Mouse (Mus musculus): ENCODE measurements at regions not wholly inside any gene's neighbourhood (a gene's known extent, or its start where the extent isn't known, plus 50 kb on each side); places are given as distances from the start of the nearest gene placed in this dataset.

- Histone ChIP-seq H3K27me3 (ENCODE audit: insufficient read depth, low read length) (no peaks in the 10 kb centered on the region), H3K9me3 (ENCODE audit: low read length) (peaks cover 8% of the 10 kb centered on the region), H3K36me3 (ENCODE audit: insufficient read depth, low read length) (no peaks in the 10 kb centered on the region), H3K4me1 (replicated peaks; ENCODE audit: low read depth, low read length) (no peaks in the 10 kb centered on the region), H3K4me3 (replicated peaks; ENCODE audit: low read length) (no peak overlapping the region)
- TF ChIP-seq POU5F1 (IDR thresholded peaks at IDR 0.05; ENCODE audit: borderline replicate concordance, low read length) (no peak), NANOG (IDR thresholded peaks at IDR 0.05; ENCODE audit: borderline replicate concordance, low read length) (no peak), CTCF (conservative IDR thresholded peaks at IDR 0.05; ENCODE audit: low read length) (no peak)
Observed at GRCm38 (mm10) chr3:131785524-131785923, 221.0 kb downstream of the Papss1 start.

- H3K36me3 ChIP-seq (ENCODE audit: insufficient read depth, low read length): no peaks in the 10 kb centered on the region
- peaks cover 8% of the 10 kb centered on the region for H3K9me3 ChIP-seq (ENCODE audit: low read length)
- no peak overlapping the region for H3K4me3 ChIP-seq (replicated peaks; ENCODE audit: low read length)
- no peaks in the 10 kb centered on the region for H3K27me3 ChIP-seq (ENCODE audit: insufficient read depth, low read length)
- TF ChIP-seq NANOG (IDR thresholded peaks at IDR 0.05; ENCODE audit: borderline replicate concordance, low read length) (no peak), POU5F1 (IDR thresholded peaks at IDR 0.05; ENCODE audit: borderline replicate concordance, low read length) (no peak), CTCF (conservative IDR thresholded peaks at IDR 0.05; ENCODE audit: low read length) (no peak)
- H3K4me1 ChIP-seq (replicated peaks; ENCODE audit: low read depth, low read length): no peaks in the 10 kb centered on the region
Observed at GRCm38 (mm10) chr3:131788321-131788720, 223.8 kb downstream of the Papss1 start.

DNA sequence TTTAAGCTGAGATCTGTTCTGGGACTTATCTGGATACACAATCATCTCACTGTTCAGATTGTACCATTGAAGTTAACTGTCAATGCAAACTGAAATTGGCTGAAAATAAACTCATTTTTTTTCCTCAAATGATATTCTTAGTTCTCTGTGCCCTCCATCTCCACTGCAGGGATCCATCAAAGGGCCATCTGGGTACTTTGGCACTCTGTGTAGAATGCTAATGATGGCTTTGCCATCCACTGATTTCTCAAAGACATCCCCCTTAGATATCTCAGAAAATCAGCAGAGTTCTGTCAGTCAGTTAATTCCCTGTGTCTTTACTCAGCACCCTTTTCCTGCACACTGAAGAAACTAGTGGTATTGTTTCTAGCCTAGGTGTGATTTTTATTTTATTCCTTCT is 224.6 kb downstream of the Papss1 start:
- H3K27me3 ChIP-seq (ENCODE audit: insufficient read depth, low read length): no peaks in the 10 kb centered on the region
- no peaks in the 10 kb centered on the region for H3K36me3 ChIP-seq (ENCODE audit: insufficient read depth, low read length)
- peaks cover 8% of the 10 kb centered on the region for H3K9me3 ChIP-seq (ENCODE audit: low read length)
- H3K4me3 ChIP-seq (replicated peaks; ENCODE audit: low read length): no peak overlapping the region
- H3K4me1 ChIP-seq (replicated peaks; ENCODE audit: low read depth, low read length): no peaks in the 10 kb centered on the region
- TF ChIP-seq CTCF (conservative IDR thresholded peaks at IDR 0.05; ENCODE audit: low read length) (no peak), NANOG (IDR thresholded peaks at IDR 0.05; ENCODE audit: borderline replicate concordance, low read length) (no peak), POU5F1 (IDR thresholded peaks at IDR 0.05; ENCODE audit: borderline replicate concordance, low read length) (no peak)

GRCm38 (mm10) chr3:131794056-131794455 is 229.5 kb downstream of the Papss1 start:
- TF ChIP-seq NANOG (IDR thresholded peaks at IDR 0.05; ENCODE audit: borderline replicate concordance, low read length) (no peak), CTCF (conservative IDR thresholded peaks at IDR 0.05; ENCODE audit: low read length) (no peak)
- Histone ChIP-seq H3K9me3 (ENCODE audit: low read length) (peaks cover 8% of the 10 kb centered on the region), H3K36me3 (ENCODE audit: insufficient read depth, low read length) (no peaks in the 10 kb centered on the region), H3K27me3 (ENCODE audit: insufficient read depth, low read length) (no peaks in the 10 kb centered on the region), H3K4me3 (replicated peaks; ENCODE audit: low read length) (no peak overlapping the region), H3K4me1 (replicated peaks; ENCODE audit: low read depth, low read length) (no peaks in the 10 kb centered on the region)

- H3K4me3 ChIP-seq (replicated peaks; ENCODE audit: low read length): no peak overlapping the region
- no peaks in the 10 kb centered on the region for H3K27me3 ChIP-seq (ENCODE audit: insufficient read depth, low read length)
- TF ChIP-seq NANOG (IDR thresholded peaks at IDR 0.05; ENCODE audit: borderline replicate concordance, low read length) (no peak), CTCF (conservative IDR thresholded peaks at IDR 0.05; ENCODE audit: low read length) (no peak), POU5F1 (IDR thresholded peaks at IDR 0.05; ENCODE audit: borderline replicate concordance, low read length) (no peak)
- H3K4me1 ChIP-seq (replicated peaks; ENCODE audit: low read depth, low read length): no peaks in the 10 kb centered on the region
- peaks cover 1% of the 10 kb centered on the region; the same call in 1 of the 2 replicates for H3K9me3 ChIP-seq (ENCODE audit: low read length)
- no peaks in the 10 kb centered on the region for H3K36me3 ChIP-seq (ENCODE audit: insufficient read depth, low read length)
Observed at GRCm38 (mm10) chr3:131795108-131796005, 230.8 kb downstream of the Papss1 start.

DNA sequence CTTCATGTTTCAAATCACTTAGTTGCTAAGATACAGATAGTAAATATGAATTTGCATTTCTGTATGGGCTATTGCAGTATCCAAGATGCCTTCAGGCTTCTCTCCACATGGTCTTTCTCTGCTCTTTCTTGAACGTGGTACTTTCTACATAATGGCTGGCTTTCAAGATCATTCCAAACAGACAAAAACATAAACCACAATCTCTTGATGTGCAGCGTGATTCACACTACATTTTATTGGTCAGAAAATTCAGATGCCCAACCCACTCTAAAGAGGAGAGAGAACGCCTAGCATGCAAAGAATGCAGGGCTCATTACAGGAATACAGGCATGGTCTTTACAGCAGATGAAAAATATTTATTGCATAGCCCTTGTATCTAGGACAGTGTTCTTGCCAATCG is 235.2 kb downstream of the Papss1 start:
- H3K36me3 ChIP-seq (ENCODE audit: insufficient read depth, low read length): no peaks in the 10 kb centered on the region
- H3K4me3 ChIP-seq (replicated peaks; ENCODE audit: low read length): no peak overlapping the region
- H3K27me3 ChIP-seq (ENCODE audit: insufficient read depth, low read length): no peaks in the 10 kb centered on the region
- TF ChIP-seq CTCF (conservative IDR thresholded peaks at IDR 0.05; ENCODE audit: low read length): no peak
- no peaks in the 10 kb centered on the region for H3K9me3 ChIP-seq (ENCODE audit: low read length)
- peaks cover 19% of the 10 kb centered on the region for H3K4me1 ChIP-seq (replicated peaks; ENCODE audit: low read depth, low read length)

DNA sequence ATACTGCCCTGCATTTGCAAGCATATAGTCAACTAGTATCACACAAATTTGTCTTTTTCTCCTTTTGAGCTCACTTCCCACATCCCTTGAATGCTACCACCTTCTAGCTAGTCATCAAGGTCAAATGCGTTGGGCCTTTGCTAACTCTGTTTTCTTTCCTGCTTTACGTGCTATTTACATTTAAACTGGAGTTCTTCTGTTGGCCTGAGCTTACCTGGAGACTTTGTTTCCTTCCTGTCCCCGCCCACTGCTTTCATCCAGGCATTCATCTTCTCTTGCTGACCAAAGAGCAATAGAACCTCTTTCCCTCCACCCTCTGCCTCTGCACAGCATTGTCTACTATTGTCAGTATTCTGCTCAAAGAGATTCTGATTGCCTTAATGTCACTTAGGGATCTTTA is 237.0 kb downstream of the Papss1 start:
- H3K4me1 ChIP-seq (replicated peaks; ENCODE audit: low read depth, low read length): peaks cover 19% of the 10 kb centered on the region
- no peak for TF ChIP-seq POU5F1 (IDR thresholded peaks at IDR 0.05; ENCODE audit: borderline replicate concordance, low read length)
- TF ChIP-seq CTCF (conservative IDR thresholded peaks at IDR 0.05; ENCODE audit: low read length): no peak
- TF ChIP-seq NANOG (IDR thresholded peaks at IDR 0.05; ENCODE audit: borderline replicate concordance, low read length): no peak
- no peaks in the 10 kb centered on the region for H3K9me3 ChIP-seq (ENCODE audit: low read length)
- H3K36me3 ChIP-seq (ENCODE audit: insufficient read depth, low read length): no peaks in the 10 kb centered on the region
- no peak overlapping the region for H3K4me3 ChIP-seq (replicated peaks; ENCODE audit: low read length)
- no peaks in the 10 kb centered on the region for H3K27me3 ChIP-seq (ENCODE audit: insufficient read depth, low read length)

DNA sequence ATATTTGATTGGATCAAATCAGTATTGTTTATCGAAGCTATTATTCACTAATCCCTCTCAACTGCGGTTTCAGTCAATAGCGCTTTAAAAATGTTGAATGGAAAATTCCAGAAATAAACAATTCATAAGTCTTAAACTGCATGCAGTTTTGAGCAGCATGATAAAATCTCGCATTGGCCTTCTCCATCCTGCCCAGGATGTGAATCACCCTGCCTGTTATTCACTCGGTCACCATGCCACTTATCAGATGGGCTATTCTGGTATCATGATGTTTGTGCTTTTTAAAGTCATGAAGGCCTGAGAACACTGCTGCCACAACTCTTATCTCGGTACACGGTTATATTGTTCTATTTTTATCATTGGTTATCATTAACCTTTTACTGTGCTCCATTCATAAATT is 238.3 kb downstream of the Papss1 start:
- H3K27me3 ChIP-seq (ENCODE audit: insufficient read depth, low read length): no peaks in the 10 kb centered on the region
- no peaks in the 10 kb centered on the region for H3K9me3 ChIP-seq (ENCODE audit: low read length)
- H3K4me1 ChIP-seq (replicated peaks; ENCODE audit: low read depth, low read length): peaks cover 19% of the 10 kb centered on the region
- H3K36me3 ChIP-seq (ENCODE audit: insufficient read depth, low read length): no peaks in the 10 kb centered on the region
- no peak for TF ChIP-seq CTCF (conservative IDR thresholded peaks at IDR 0.05; ENCODE audit: low read length)
- no peak for TF ChIP-seq NANOG (IDR thresholded peaks at IDR 0.05; ENCODE audit: borderline replicate concordance, low read length)
- no peak for TF ChIP-seq POU5F1 (IDR thresholded peaks at IDR 0.05; ENCODE audit: borderline replicate concordance, low read length)
- no peak overlapping the region for H3K4me3 ChIP-seq (replicated peaks; ENCODE audit: low read length)

- no peak overlapping the region for H3K4me3 ChIP-seq (replicated peaks; ENCODE audit: low read length)
- H3K9me3 ChIP-seq (ENCODE audit: low read length): no peaks in the 10 kb centered on the region
- H3K4me1 ChIP-seq (replicated peaks; ENCODE audit: low read depth, low read length): peaks cover 4% of the 10 kb centered on the region; the same call in 1 of the 2 replicates
- H3K36me3 ChIP-seq (ENCODE audit: insufficient read depth, low read length): no peaks in the 10 kb centered on the region
- TF ChIP-seq CTCF (conservative IDR thresholded peaks at IDR 0.05; ENCODE audit: low read length): no peak
- TF ChIP-seq POU5F1 (IDR thresholded peaks at IDR 0.05; ENCODE audit: borderline replicate concordance, low read length): no peak
- TF ChIP-seq NANOG (IDR thresholded peaks at IDR 0.05; ENCODE audit: borderline replicate concordance, low read length): no peak
- no peaks in the 10 kb centered on the region for H3K27me3 ChIP-seq (ENCODE audit: insufficient read depth, low read length)
Observed at GRCm38 (mm10) chr3:131808127-131808526, 243.6 kb downstream of the Papss1 start.
